Mouse (Mus musculus): Measurements from ENCODE around the gene Senp7.

- no peak for TF ChIP-seq POLR2A (IDR thresholded peaks at IDR 0.05; ENCODE audit: borderline replicate concordance, low read depth, low read length)
- TF ChIP-seq CTCF (IDR thresholded peaks at IDR 0.05; ENCODE audit: low read depth, low read length): no peak
These were observed 38.2 kb downstream of the Senp7 start for GRCm38 (mm10) chr16:56086336-56086735.

Data from bone marrow macrophage, adult 2 months (primary cell).